Mouse (Mus musculus): ENCODE measurements at regions not wholly inside any gene's neighbourhood (a gene's known extent, or its start where the extent isn't known, plus 50 kb on each side); places are given as distances from the start of the nearest gene placed in this dataset.

- Histone ChIP-seq H3K4me2 (no peak overlapping the region), H3K4me3 (no peak overlapping the region), H3K9ac (no peak overlapping the region), H3K9me3 (no peaks in the 10 kb centered on the region), H3K4me1 (replicated peaks) (no peaks in the 10 kb centered on the region), H3K36me3 (no peaks in the 10 kb centered on the region), H3K27ac (replicated peaks) (no peak overlapping the region), H3K27me3 (no peaks in the 10 kb centered on the region)
- 87% methylated on average over 6 of the region's 6 CpGs for WGBS
- no peak for ATAC-seq (ENCODE audit: low FRiP score, low read depth)
Observed at GRCm38 (mm10) chr13:35392167-35392566, 267.5 kb upstream of the Cdyl start.

DNA sequence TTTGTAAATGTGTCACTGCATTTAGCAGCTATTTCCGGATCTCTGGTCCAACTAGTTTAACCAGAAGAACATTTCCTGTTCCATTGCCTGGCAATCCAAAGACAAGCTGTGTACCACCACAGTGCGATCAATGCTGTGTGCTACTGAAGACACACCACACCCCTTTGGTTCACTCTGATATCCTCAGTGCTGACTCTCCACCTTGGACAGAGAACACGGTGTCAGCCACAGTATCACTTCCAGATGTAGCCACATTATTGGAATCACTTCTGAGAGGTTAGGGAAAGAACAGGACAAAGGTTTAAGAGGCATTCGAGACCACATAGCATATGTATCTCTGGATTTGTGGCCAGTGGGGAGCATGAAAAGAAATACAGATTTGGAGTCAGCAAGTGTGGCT is 264.4 kb upstream of the Cdyl start:
- no peak for ATAC-seq (ENCODE audit: low FRiP score, low read depth)
- no peak overlapping the region for H3K4me2 ChIP-seq
- WGBS, result 69% methylated on average over 4 of the region's 4 CpGs
- H3K27me3 ChIP-seq, result no peaks in the 10 kb centered on the region
- no peak overlapping the region for H3K27ac ChIP-seq (replicated peaks)
- no peak overlapping the region for H3K4me3 ChIP-seq
- H3K36me3 ChIP-seq, result no peaks in the 10 kb centered on the region
- no peaks in the 10 kb centered on the region for H3K9me3 ChIP-seq
- H3K9ac ChIP-seq, result no peak overlapping the region
- H3K4me1 ChIP-seq (replicated peaks), result no peaks in the 10 kb centered on the region

- no peak for ATAC-seq (ENCODE audit: low FRiP score, low read depth)
- H3K27ac ChIP-seq (replicated peaks), result no peak overlapping the region
- H3K9ac ChIP-seq, result no peak overlapping the region
- H3K36me3 ChIP-seq, result no peaks in the 10 kb centered on the region
- no peak overlapping the region for H3K4me3 ChIP-seq
- no peaks in the 10 kb centered on the region for H3K9me3 ChIP-seq
- H3K27me3 ChIP-seq, result no peaks in the 10 kb centered on the region
- H3K4me1 ChIP-seq (replicated peaks), result no peaks in the 10 kb centered on the region
- WGBS, result 25% methylated on average over 5 of the region's 5 CpGs
- no peak overlapping the region for H3K4me2 ChIP-seq
Observed at GRCm38 (mm10) chr13:35395630-35396029, 264.0 kb upstream of the Cdyl start.

DNA sequence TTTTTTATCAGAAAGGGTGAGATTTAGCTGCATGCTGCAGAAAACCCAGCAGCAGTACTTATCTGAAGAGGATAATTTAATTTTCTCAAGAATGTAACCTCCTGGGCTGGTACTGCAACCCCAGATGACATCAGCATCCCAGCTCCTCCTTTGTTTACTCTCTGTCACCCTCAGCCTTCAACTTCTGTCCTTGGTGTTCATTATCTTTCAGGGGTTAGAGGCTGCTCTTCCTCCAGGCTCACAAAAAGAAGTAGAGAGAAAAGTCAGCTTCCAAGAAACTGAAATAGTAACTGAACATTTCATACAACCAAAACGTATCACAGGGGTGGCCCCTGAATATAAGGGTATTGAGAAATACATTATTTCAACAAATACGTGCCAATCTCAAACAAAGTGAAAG is 262.5 kb upstream of the Cdyl start:
- H3K27ac ChIP-seq (replicated peaks), result no peak overlapping the region
- H3K4me3 ChIP-seq, result no peak overlapping the region
- no peaks in the 10 kb centered on the region for H3K9me3 ChIP-seq
- no peak overlapping the region for H3K9ac ChIP-seq
- H3K4me1 ChIP-seq (replicated peaks), result no peaks in the 10 kb centered on the region
- no peaks in the 10 kb centered on the region for H3K36me3 ChIP-seq
- no peak overlapping the region for H3K4me2 ChIP-seq
- no peak for ATAC-seq (ENCODE audit: low FRiP score, low read depth)
- 91% methylated on average over 2 of the region's 2 CpGs for WGBS
- H3K27me3 ChIP-seq, result no peaks in the 10 kb centered on the region

- H3K27me3 ChIP-seq, result no peaks in the 10 kb centered on the region
- H3K9ac ChIP-seq, result no peak overlapping the region
- H3K9me3 ChIP-seq, result no peaks in the 10 kb centered on the region
- H3K4me1 ChIP-seq (replicated peaks), result no peaks in the 10 kb centered on the region
- H3K4me3 ChIP-seq, result no peak overlapping the region
- H3K36me3 ChIP-seq, result no peaks in the 10 kb centered on the region
- no peak overlapping the region for H3K27ac ChIP-seq (replicated peaks)
- H3K4me2 ChIP-seq, result no peak overlapping the region
- WGBS, result 75% methylated on average over 8 of the region's 8 CpGs
- ATAC-seq (ENCODE audit: low FRiP score, low read depth), result no peak
Observed at GRCm38 (mm10) chr13:35398192-35398591, 261.4 kb upstream of the Cdyl start.

DNA sequence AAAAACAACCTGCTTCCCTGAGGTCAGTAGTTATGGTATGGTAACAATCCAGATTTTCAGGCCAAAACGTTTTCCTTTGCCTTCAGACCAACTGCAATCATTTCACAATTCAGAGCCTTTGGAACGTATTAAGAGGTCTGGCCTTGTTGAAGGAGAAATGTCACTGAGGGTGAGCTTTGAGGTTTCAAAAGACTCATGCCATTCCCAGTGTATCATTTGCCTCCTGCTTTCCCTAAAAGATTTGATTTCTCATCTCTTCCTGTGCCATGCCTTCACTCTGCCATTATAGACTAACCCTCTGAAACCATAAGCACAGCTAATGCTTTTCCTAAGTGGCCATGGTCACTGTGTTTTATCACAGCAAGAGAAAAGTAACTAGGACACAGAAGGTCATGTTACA is 256.8 kb upstream of the Cdyl start:
- no peak for ATAC-seq (ENCODE audit: low FRiP score, low read depth)
- 80% methylated on average over 2 of the region's 2 CpGs for WGBS
- no peaks in the 10 kb centered on the region for H3K36me3 ChIP-seq
- H3K4me3 ChIP-seq, result no peak overlapping the region
- no peaks in the 10 kb centered on the region for H3K9me3 ChIP-seq
- H3K27ac ChIP-seq (replicated peaks), result no peak overlapping the region
- no peak overlapping the region for H3K9ac ChIP-seq
- H3K27me3 ChIP-seq, result no peaks in the 10 kb centered on the region
- H3K4me1 ChIP-seq (replicated peaks), result no peaks in the 10 kb centered on the region
- H3K4me2 ChIP-seq, result no peak overlapping the region

GRCm38 (mm10) chr13:35404428-35404827 is 255.2 kb upstream of the Cdyl start:
- Histone ChIP-seq H3K9ac (no peak overlapping the region), H3K4me2 (no peak overlapping the region), H3K9me3 (no peaks in the 10 kb centered on the region), H3K27me3 (no peaks in the 10 kb centered on the region), H3K4me1 (replicated peaks) (no peaks in the 10 kb centered on the region), H3K27ac (replicated peaks) (no peak overlapping the region), H3K4me3 (no peak overlapping the region), H3K36me3 (no peaks in the 10 kb centered on the region)
- ATAC-seq (ENCODE audit: low FRiP score, low read depth), result no peak
- 88% methylated on average over 5 of the region's 5 CpGs for WGBS

DNA sequence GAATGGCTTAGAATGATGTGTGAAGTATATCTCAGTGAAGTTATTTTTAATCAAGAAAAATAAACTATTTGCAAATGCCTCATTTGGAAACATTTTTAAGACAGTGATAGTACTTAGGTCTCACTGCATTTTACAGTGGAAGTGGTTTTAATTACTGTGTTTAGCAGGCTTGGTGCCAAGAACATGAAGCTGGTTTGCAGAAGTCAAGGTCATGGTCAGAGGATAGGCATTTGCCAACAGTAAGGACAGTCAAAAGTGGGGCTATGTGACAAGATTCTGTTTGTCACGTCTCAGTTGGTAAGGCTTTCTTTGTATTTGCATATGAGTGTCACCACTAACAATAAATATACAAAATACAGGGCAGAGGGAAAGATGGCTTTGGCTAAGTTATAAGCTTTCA is 254.2 kb upstream of the Cdyl start:
- H3K36me3 ChIP-seq, result no peaks in the 10 kb centered on the region
- WGBS, result 50% methylated on average over 1 of the region's 1 CpGs

DNA sequence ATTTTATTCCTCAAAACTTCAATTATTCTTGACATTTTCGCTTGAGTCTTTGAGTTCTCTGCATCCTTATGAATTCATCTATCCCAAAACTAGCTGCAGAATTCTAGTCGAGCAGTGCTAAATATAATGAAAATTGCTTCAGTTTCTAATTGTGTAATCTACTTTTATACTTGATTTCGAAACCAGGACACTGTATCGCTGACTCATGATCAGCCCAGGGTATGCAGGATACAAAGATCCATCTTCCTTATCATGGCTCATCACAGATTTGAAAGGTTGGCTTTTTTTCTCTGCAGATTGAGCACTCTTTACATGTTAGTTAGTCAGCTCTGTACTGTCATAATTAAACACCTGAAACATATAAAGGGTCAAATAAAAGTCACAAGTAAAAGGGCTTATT is 242.1 kb upstream of the Cdyl start:
- Histone ChIP-seq H3K27me3 (no peaks in the 10 kb centered on the region), H3K9me3 (no peaks in the 10 kb centered on the region), H3K9ac (no peak overlapping the region), H3K36me3 (no peaks in the 10 kb centered on the region), H3K4me3 (no peak overlapping the region), H3K27ac (replicated peaks) (no peak overlapping the region), H3K4me2 (no peak overlapping the region), H3K4me1 (replicated peaks) (no peaks in the 10 kb centered on the region)
- 93% methylated on average over 4 of the region's 4 CpGs for WGBS
- ATAC-seq (ENCODE audit: low FRiP score, low read depth), result no peak

More for the DNA sequence above, 254.2 kb upstream of the Cdyl start:
- Histone ChIP-seq H3K9ac (no peak overlapping the region), H3K4me2 (no peak overlapping the region), H3K9me3 (no peaks in the 10 kb centered on the region), H3K27ac (replicated peaks) (no peak overlapping the region), H3K27me3 (no peaks in the 10 kb centered on the region), H3K4me1 (replicated peaks) (no peaks in the 10 kb centered on the region), H3K4me3 (no peak overlapping the region)
- no peak for ATAC-seq (ENCODE audit: low FRiP score, low read depth)

- H3K4me3 ChIP-seq, result no peak overlapping the region
- no peak for ATAC-seq (ENCODE audit: low FRiP score, low read depth)
- no peaks in the 10 kb centered on the region for H3K36me3 ChIP-seq
- H3K27me3 ChIP-seq, result no peaks in the 10 kb centered on the region
- 90% methylated on average over 3 of the region's 3 CpGs for WGBS
- H3K4me1 ChIP-seq (replicated peaks), result no peaks in the 10 kb centered on the region
- no peaks in the 10 kb centered on the region for H3K9me3 ChIP-seq
- no peak overlapping the region for H3K27ac ChIP-seq (replicated peaks)
- no peak overlapping the region for H3K4me2 ChIP-seq
- H3K9ac ChIP-seq, result no peak overlapping the region
Observed at GRCm38 (mm10) chr13:35420076-35420475, 239.6 kb upstream of the Cdyl start.

DNA sequence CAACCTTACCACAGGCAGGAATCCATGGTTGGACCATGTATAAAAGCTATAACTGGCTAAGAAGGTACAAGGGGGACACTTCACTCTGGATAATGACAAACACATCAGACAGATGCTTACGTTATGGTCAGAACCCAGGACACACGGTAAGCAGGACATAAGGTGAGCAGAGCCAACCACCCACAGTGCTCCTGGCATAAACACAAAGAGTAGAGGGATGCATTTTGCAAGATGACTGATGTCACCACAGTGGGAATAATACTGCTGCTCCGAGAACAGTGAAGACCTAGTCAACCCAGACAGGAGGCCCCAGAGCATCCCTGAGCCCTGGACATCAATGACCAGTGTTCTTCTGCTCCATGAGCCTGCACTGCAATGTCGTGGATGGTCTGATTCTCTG is 233.6 kb upstream of the Cdyl start:
- no peak overlapping the region for H3K4me3 ChIP-seq
- no peak overlapping the region for H3K9ac ChIP-seq
- no peak overlapping the region for H3K4me2 ChIP-seq
- no peaks in the 10 kb centered on the region for H3K27me3 ChIP-seq
- H3K27ac ChIP-seq (replicated peaks), result no peak overlapping the region
- no peaks in the 10 kb centered on the region for H3K36me3 ChIP-seq
- no peak for ATAC-seq (ENCODE audit: low FRiP score, low read depth)
- H3K9me3 ChIP-seq, result no peaks in the 10 kb centered on the region
- H3K4me1 ChIP-seq (replicated peaks), result no peaks in the 10 kb centered on the region
- WGBS, result 71% methylated on average over 4 of the region's 4 CpGs

DNA sequence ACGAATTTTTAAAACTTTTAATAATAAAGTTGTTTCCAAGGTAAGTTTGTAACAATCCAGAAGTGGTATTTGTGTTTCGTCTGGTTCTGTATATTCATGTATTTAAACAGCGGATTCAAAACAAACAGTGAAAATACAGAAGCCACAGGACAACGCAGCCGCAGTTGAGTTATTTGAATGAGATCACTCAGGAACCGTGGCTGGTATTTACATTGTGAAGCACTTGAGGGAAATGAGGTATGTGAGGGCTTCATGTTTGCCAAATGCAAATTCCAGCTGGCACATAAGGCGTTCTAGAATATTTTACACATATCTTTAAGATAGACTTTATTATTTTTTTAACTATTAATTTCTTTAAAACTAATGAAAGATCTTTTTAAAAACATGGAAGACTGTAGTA is 224.5 kb upstream of the Cdyl start:
- Histone ChIP-seq H3K9me3 (no peaks in the 10 kb centered on the region), H3K27ac (replicated peaks) (no peak overlapping the region), H3K27me3 (no peaks in the 10 kb centered on the region), H3K4me2 (no peak overlapping the region), H3K4me3 (no peak overlapping the region), H3K4me1 (replicated peaks) (no peaks in the 10 kb centered on the region), H3K9ac (no peak overlapping the region), H3K36me3 (no peaks in the 10 kb centered on the region)
- 78% methylated on average over 7 of the region's 7 CpGs for WGBS
- ATAC-seq (ENCODE audit: low FRiP score, low read depth), result no peak

DNA sequence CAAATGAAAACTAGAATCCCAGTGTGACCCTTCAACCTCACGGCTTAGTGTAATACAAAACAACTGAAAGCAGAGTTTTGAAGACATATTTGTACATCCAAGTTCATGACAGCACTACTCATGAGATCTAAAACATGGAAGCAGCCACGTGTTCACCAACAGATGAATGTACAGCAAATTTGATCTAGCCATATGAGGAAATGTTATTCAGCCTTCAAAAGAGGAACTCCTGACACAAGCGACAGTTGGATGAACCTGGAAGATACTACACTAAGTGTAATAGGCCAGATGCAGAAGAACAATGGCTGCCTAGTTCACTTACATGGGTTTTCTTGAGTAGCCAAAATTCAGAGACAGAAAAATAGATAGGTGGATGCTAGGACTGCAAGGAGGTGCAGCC is 212.0 kb upstream of the Cdyl start:
- ATAC-seq (ENCODE audit: low FRiP score, low read depth), result no peak
- H3K4me2 ChIP-seq, result no peak overlapping the region
- no peaks in the 10 kb centered on the region for H3K4me1 ChIP-seq (replicated peaks)
- no peaks in the 10 kb centered on the region for H3K9me3 ChIP-seq
- H3K36me3 ChIP-seq, result no peaks in the 10 kb centered on the region
- no peak overlapping the region for H3K27ac ChIP-seq (replicated peaks)
- WGBS, result 88% methylated on average over 3 of the region's 3 CpGs
- H3K4me3 ChIP-seq, result no peak overlapping the region
- no peaks in the 10 kb centered on the region for H3K27me3 ChIP-seq
- H3K9ac ChIP-seq, result no peak overlapping the region

All from hindbrain, embryonic 15.5 days (tissue).